Mouse (Mus musculus): ENCODE measurements around the gene Ptpn18. TPM values are rescaled to one million over a fixed set of nuclear protein-coding genes. Genes with fewer than 3 reads are reported as not detected.
"Not testable (repeated sequence)": the region's sequence is repeated elsewhere in the genome, so short reads cannot be mapped to it uniquely, and the experiment has no call there.

Gene Ptpn18
- polyA plus RNA-seq, 1 experiment from 2014 or later, result 5.0 TPM

DNA sequence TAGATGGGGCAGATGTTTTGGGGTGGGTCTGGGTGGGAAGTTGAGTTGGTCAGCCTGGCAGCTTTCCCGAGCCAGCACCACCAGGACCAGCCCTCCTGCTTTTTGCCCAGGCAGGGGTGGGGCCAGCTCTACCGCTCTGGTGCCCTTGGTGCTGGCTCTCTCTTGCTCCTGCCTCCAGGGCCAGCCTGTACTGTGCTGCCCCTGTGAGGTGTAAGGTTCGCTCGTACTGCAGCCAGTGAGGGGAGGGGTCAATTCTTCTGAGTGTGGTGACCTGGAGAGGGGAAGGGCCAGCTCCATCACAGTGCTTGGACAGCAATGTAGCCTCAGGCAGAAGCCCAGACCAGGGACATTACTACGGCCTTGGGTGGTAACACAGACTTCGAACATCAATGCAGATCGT, 45.7 kb downstream of the Ptpn18 start:
- no peaks in the 10 kb centered on the region for H3K36me3 ChIP-seq
- H3K27ac ChIP-seq (replicated peaks), result no peak overlapping the region
- no peaks in the 10 kb centered on the region for H3K4me1 ChIP-seq (replicated peaks)
- H3K9ac ChIP-seq, result no peak overlapping the region
- 60% methylated on average over 7 of the region's 7 CpGs for WGBS
- H3K27me3 ChIP-seq, result no peaks in the 10 kb centered on the region
- H3K4me2 ChIP-seq, result no peak overlapping the region
- no peak overlapping the region for H3K4me3 ChIP-seq
- ATAC-seq (ENCODE audit: low FRiP score, low read depth), result no peak
- no peaks in the 10 kb centered on the region for H3K9me3 ChIP-seq

GRCm38 (mm10) chr1:34505970-34506551, 46.5 kb downstream of the Ptpn18 start:
- H3K9ac ChIP-seq, result no peak overlapping the region
- H3K4me2 ChIP-seq, result no peak overlapping the region
- no peak for ATAC-seq (ENCODE audit: low FRiP score, low read depth)
- no peak overlapping the region for H3K27ac ChIP-seq (replicated peaks)
- no peaks in the 10 kb centered on the region for H3K36me3 ChIP-seq
- H3K27me3 ChIP-seq, result no peaks in the 10 kb centered on the region
- H3K4me1 ChIP-seq (replicated peaks), result no peaks in the 10 kb centered on the region
- H3K9me3 ChIP-seq, result no peaks in the 10 kb centered on the region
- no peak overlapping the region for H3K4me3 ChIP-seq
- 83% methylated on average over 4 of the region's 4 CpGs for WGBS

DNA sequence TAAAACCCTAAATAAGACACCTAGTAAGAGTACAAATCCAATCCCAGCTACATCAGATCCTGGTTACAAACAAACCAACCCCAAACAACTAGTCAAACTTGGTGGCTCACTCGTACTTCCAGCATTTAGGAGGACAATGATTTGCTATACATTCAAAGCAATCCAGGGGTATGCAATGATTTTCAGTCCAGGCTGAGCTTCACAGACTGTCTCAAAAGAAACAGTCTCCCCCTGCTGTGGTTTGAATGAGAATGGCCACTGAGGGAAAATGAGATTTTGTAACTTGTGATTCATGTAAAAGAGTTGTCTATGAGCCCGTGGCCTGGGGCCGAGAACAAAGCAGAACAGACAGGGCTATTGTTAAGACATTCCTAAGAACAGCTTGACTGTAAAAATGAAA, 48.4 kb downstream of the Ptpn18 start:
- Histone ChIP-seq H3K27ac (replicated peaks) (no peak overlapping the region), H3K27me3 (no peaks in the 10 kb centered on the region), H3K9me3 (no peaks in the 10 kb centered on the region), H3K4me3 (no peak overlapping the region), H3K4me1 (replicated peaks) (no peaks in the 10 kb centered on the region), H3K36me3 (no peaks in the 10 kb centered on the region), H3K9ac (no peak overlapping the region), H3K4me2 (no peak overlapping the region)
- ATAC-seq (ENCODE audit: low FRiP score, low read depth), result no peak
- WGBS, result 64% methylated on average over 3 of the region's 3 CpGs

DNA sequence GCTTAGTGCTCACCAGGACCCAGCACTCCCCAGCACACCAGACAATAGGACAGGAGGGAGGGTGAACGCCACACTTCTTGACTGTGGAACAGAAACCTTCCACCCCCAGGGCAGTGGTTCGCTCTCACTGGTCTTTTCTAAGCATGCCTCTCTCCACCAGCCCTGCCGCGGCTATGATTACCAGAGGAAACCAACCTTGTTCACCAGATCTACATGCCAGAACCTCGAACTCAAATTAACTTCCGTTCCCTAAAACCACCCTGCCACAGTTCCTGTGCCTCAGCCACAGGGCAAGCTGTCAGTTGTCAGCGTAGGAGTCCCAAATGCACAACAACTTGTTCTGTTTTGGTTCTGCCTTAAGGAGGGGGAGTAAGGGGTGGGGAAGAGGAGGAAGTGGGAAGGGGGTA, 51.0 kb downstream of the Ptpn18 start:
- 9% methylated on average over 7 of the region's 7 CpGs for WGBS
- H3K36me3 ChIP-seq, result no peaks in the 10 kb centered on the region
- ATAC-seq (ENCODE audit: low FRiP score, low read depth), result 0 out of 2 replicates have a peak, but pooled peaks have one; percentile 23
- no peak overlapping the region for H3K4me3 ChIP-seq
- H3K27me3 ChIP-seq, result no peaks in the 10 kb centered on the region
- H3K4me2 ChIP-seq, result peak overlapping the region; percentile 22
- H3K27ac ChIP-seq (replicated peaks), result no peak overlapping the region
- no peak overlapping the region for H3K9ac ChIP-seq
- no peaks in the 10 kb centered on the region for H3K4me1 ChIP-seq (replicated peaks)
- no peaks in the 10 kb centered on the region for H3K9me3 ChIP-seq

DNA sequence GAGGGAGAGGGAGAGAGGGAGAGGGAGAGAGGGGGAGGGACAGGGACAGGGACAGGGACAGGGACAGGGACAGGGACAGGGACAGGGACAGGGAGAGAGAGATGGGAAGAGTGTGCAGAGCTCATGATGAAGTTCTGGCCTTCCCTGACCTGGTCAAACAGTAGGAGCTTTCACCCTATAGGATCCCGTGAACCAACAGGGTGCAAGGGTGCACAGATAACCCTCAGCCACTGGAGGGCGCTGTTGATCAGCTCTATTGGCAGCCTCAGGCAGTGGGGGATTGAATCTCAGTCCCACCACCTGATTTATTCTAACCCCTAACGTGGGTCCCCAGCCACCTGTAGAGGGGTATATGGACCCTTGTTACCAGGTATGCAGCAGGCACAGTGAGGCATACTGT, 51.5 kb downstream of the Ptpn18 start:
- Histone ChIP-seq H3K27me3 (no peaks in the 10 kb centered on the region), H3K4me1 (replicated peaks) (no peaks in the 10 kb centered on the region), H3K9ac (no peak overlapping the region), H3K36me3 (no peaks in the 10 kb centered on the region), H3K27ac (replicated peaks) (no peak overlapping the region), H3K4me3 (no peak overlapping the region), H3K9me3 (no peaks in the 10 kb centered on the region), H3K4me2 (no peak overlapping the region)
- no peak for ATAC-seq (ENCODE audit: low FRiP score, low read depth)
- 9% methylated on average over 3 of the region's 3 CpGs for WGBS

DNA sequence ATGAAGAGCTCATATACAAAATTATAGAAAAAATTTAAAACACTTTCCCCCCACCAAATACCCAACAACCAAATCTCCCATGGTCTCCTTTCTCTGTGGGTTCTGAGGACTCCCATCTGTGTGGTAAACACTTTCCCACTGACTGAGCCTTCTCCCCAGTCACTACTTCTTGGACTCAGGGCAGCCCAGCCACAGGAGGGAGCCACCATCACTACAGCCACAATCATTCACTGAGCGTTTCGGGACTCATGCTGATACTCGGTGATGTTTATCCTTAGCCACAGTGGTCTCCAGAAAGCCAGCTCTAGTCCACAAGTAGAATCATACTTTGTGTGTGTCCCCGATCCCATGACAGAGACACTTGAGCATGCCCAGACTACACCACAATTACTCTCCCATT, 53.5 kb downstream of the Ptpn18 start:
- Histone ChIP-seq H3K27ac (replicated peaks) (no peak overlapping the region), H3K9ac (no peak overlapping the region), H3K27me3 (no peaks in the 10 kb centered on the region), H3K4me3 (no peak overlapping the region), H3K4me1 (replicated peaks) (no peaks in the 10 kb centered on the region), H3K36me3 (no peaks in the 10 kb centered on the region), H3K9me3 (no peaks in the 10 kb centered on the region), H3K4me2 (no peak overlapping the region)
- no peak for ATAC-seq (ENCODE audit: low FRiP score, low read depth)
- 83% methylated on average over 4 of the region's 4 CpGs for WGBS

- Histone ChIP-seq H3K4me2 (no peak overlapping the region), H3K4me1 (replicated peaks) (no peaks in the 10 kb centered on the region), H3K9ac (no peak overlapping the region), H3K4me3 (no peak overlapping the region), H3K27me3 (no peaks in the 10 kb centered on the region), H3K27ac (replicated peaks) (no peak overlapping the region), H3K36me3 (no peaks in the 10 kb centered on the region), H3K9me3 (no peaks in the 10 kb centered on the region)
- no peak for ATAC-seq (ENCODE audit: low FRiP score, low read depth)
- WGBS, result 62% methylated on average over 5 of the region's 5 CpGs
Measured at GRCm38 (mm10) chr1:34516595-34516994, 57.0 kb downstream of the Ptpn18 start.

- H3K36me3 ChIP-seq; H3K4me2 ChIP-seq; H3K9ac ChIP-seq; H3K4me1 ChIP-seq (replicated peaks); ATAC-seq (ENCODE audit: low FRiP score, low read depth); H3K27ac ChIP-seq (replicated peaks); H3K4me3 ChIP-seq; H3K27me3 ChIP-seq; H3K9me3 ChIP-seq: not testable (repeated sequence)
- 73% methylated on average over 6 of the region's 6 CpGs for WGBS
Measured at GRCm38 (mm10) chr1:34517297-34517696, 57.7 kb downstream of the Ptpn18 start.

GRCm38 (mm10) chr1:34517797-34518196, 58.2 kb downstream of the Ptpn18 start:
- not testable (repeated sequence) for H3K9ac ChIP-seq; ATAC-seq (ENCODE audit: low FRiP score, low read depth)

DNA sequence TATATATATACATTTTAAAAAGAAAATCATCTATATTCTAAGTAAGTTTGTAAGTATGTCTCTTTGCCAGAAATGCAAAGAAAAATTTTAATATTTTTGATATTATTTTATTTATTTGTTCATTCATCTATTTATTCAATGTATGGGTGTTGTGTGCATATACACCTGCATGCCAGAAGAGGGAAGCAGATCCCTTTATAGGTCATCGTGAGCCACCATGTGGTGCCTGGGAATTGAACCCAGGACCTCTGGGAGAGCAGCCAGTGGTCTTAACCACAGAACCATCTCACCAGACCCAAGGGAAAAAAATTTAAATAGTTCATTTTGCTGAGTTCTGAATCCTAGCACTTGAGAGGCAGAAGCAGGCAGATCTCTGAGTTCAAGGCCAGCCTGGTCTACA, 58.7 kb downstream of the Ptpn18 start:
- H3K4me3 ChIP-seq, result no peak overlapping the region
- H3K36me3 ChIP-seq, result no peaks in the 10 kb centered on the region
- H3K9ac ChIP-seq, result no peak overlapping the region
- no peaks in the 10 kb centered on the region for H3K9me3 ChIP-seq
- no peaks in the 10 kb centered on the region for H3K27me3 ChIP-seq
- ATAC-seq (ENCODE audit: low FRiP score, low read depth), result no peak
- no peak overlapping the region for H3K27ac ChIP-seq (replicated peaks)
- H3K4me1 ChIP-seq (replicated peaks), result no peaks in the 10 kb centered on the region
- WGBS, result 94% methylated on average over 1 of the region's 1 CpGs
- no peak overlapping the region for H3K4me2 ChIP-seq

More at GRCm38 (mm10) chr1:34517797-34518196, 58.2 kb downstream of the Ptpn18 start:
- not testable (repeated sequence) for H3K4me1 ChIP-seq (replicated peaks); H3K36me3 ChIP-seq; H3K27ac ChIP-seq (replicated peaks); H3K9me3 ChIP-seq; H3K4me2 ChIP-seq; H3K4me3 ChIP-seq; H3K27me3 ChIP-seq
- WGBS, result 58% methylated on average over 1 of the region's 1 CpGs

DNA sequence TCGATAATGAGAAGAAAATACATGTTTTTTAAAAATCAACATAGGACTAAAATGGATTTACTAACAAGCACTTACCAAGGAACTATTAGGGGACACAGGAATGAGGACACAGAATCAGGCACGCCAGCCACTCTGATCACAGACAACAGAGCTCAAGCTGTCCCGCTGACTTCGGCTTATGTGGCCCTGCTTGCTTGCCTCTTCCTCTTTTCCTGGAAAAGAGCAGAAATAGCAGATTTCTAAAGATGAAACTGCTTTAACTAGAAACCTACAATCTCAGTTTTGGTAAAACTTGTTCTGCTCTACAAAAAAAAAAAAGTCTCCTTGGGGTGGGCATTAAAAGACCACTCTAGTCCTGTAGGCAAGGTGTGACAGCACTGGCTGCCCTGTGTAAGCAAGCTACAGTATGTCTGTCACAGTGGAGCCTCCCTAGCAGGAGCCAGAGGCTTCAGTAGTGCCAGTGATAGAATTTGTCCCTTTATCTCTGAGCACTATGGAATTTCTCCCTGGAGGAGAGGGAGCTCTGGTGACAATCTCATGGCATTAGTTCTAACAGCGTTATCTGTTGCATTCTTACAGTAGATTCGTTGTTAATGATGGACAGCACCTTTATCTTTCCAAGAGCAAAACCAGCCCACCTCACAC, 62.8 kb downstream of the Ptpn18 start:
- Histone ChIP-seq H3K36me3 (no peaks in the 10 kb centered on the region), H3K9me3 (no peaks in the 10 kb centered on the region), H3K4me3 (no peak overlapping the region), H3K27ac (replicated peaks) (no peak overlapping the region), H3K4me2 (no peak overlapping the region), H3K27me3 (no peaks in the 10 kb centered on the region), H3K9ac (no peak overlapping the region), H3K4me1 (replicated peaks) (no peaks in the 10 kb centered on the region)
- WGBS, result 88% methylated on average over 6 of the region's 6 CpGs
- ATAC-seq (ENCODE audit: low FRiP score, low read depth), result no peak

GRCm38 (mm10) chr1:34522850-34523244, 63.3 kb downstream of the Ptpn18 start:
- no peak for ATAC-seq (ENCODE audit: low FRiP score, low read depth)
- 94% methylated on average over 3 of the region's 3 CpGs for WGBS

DNA sequence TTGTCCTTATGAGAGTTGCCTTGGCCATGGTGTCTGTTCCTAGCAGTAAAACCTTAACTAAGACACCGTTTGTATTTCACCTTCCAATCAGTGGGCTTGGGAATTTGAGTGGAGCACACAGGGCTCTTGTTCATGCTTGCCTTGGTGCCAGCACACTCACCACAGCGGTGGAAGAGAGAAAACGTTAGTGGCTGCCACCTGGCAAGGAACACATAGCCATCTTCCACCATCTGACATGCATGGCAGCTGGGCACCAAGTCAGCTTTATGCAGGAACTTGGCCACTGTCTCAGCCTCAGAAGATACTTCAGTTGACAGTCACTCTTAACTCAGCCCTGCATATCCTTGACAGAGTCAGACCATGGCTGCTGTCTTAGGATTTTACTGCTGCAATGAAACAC, 64.1 kb downstream of the Ptpn18 start:
- Histone ChIP-seq H3K36me3 (no peaks in the 10 kb centered on the region), H3K9me3 (no peaks in the 10 kb centered on the region), H3K27me3 (no peaks in the 10 kb centered on the region), H3K9ac (no peak overlapping the region), H3K4me3 (no peak overlapping the region), H3K4me2 (no peak overlapping the region), H3K27ac (replicated peaks) (no peak overlapping the region), H3K4me1 (replicated peaks) (no peaks in the 10 kb centered on the region)
- no peak for ATAC-seq (ENCODE audit: low FRiP score, low read depth)
- 79% methylated on average over 3 of the region's 3 CpGs for WGBS

More at GRCm38 (mm10) chr1:34522850-34523244, 63.3 kb downstream of the Ptpn18 start:
- Histone ChIP-seq H3K4me2 (no peak overlapping the region), H3K36me3 (no peaks in the 10 kb centered on the region), H3K4me1 (replicated peaks) (no peaks in the 10 kb centered on the region), H3K9ac (no peak overlapping the region), H3K27ac (replicated peaks) (no peak overlapping the region), H3K27me3 (no peaks in the 10 kb centered on the region), H3K4me3 (no peak overlapping the region), H3K9me3 (no peaks in the 10 kb centered on the region)

Measured in hindbrain, embryonic 15.5 days (tissue).